Mouse (Mus musculus) liver, embryonic 14.5 days (tissue): Measurements from ENCODE around the gene Rhbg. TPM values are rescaled to one million over a fixed set of nuclear protein-coding genes. Genes with fewer than 3 reads are reported as not detected.
"Not testable (repeated sequence)": the region's sequence is repeated elsewhere in the genome, so short reads cannot be mapped to it uniquely, and the experiment has no call there.

Source experiments
- ATAC-seq: fragments of 200-750 bp; cut with Nextera tagmentation; 2 replicates; pipeline ENCODE4 v1.8.0; 2017; ENCODE audit warnings: moderate number of reproducible peaks, mild to moderate bottlenecking, moderate library complexity; ENCODE audit not compliant: insufficient read depth
- DNase-seq, 3 experiments: peaks; one replicate each; pipeline ENCODE4 v3.0.0-alpha.2; 2012 to 2013; ENCODE audit warnings: low read depth in 3 of 3, low spot score in 3 of 3
- H3K27ac ChIP-seq: fragments of 300-500 bp; sonication (generic); 2 replicates; pipeline ENCODE4 v1.5.1; 2014; ENCODE audit warnings: moderate library complexity, mild to moderate bottlenecking, control low read depth, inconsistent platforms
- H3K27me3 ChIP-seq: fragments of 300-500 bp; sonication (generic); 2 replicates; pipeline ENCODE4 v1.6.1; 2014; ENCODE audit warnings: mild to moderate bottlenecking, low read length, moderate library complexity; ENCODE audit not compliant: control insufficient read depth, insufficient read depth
- H3K36me3 ChIP-seq: fragments of 300-500 bp; sonication (generic); replicated peaks from 2 replicates; pipeline ENCODE4 v1.6.1; 2014; ENCODE audit warnings: low read depth; ENCODE audit not compliant: control insufficient read depth, insufficient read depth
- H3K4me1 ChIP-seq, 2 experiments: fragments of 200-500 bp in 1 of 2; fragments of 300-500 bp in 1 of 2; sonication (generic) in 1 of 2; replicated peaks; 2 replicates each; pipeline ENCODE4 v1.6.1; 2012 to 2014; ENCODE audit warnings: antibody characterized with exemption in 1 of 2, inconsistent platforms in 1 of 2, low read length in 1 of 2; ENCODE audit not compliant: control insufficient read depth in 2 of 2, insufficient read depth in 2 of 2
- H3K4me2 ChIP-seq: fragments of 300-500 bp; sonication (generic); 2 replicates; pipeline ENCODE4 v1.6.1; 2014; ENCODE audit warnings: low read depth, mild to moderate bottlenecking, control low read depth, moderate library complexity
- H3K4me3 ChIP-seq, 2 experiments: fragments of 200-500 bp in 1 of 2; fragments of 300-500 bp in 1 of 2; sonication (generic) in 1 of 2; 2 replicates each; pipeline ENCODE4 v1.5.1; 2012 to 2014; ENCODE audit warnings: low read depth in 2 of 2, low read length in 2 of 2, mild to moderate bottlenecking in 2 of 2, control low read depth in 1 of 2, inconsistent platforms in 1 of 2, moderate library complexity in 1 of 2; ENCODE audit not compliant: insufficient read depth in 1 of 2
- H3K9ac ChIP-seq: fragments of 300-500 bp; sonication (generic); replicated peaks from 2 replicates; pipeline ENCODE4 v1.6.1; 2014; ENCODE audit warnings: mild to moderate bottlenecking, control low read depth, moderate library complexity
- H3K9me3 ChIP-seq: fragments of 300-500 bp; sonication (generic); 2 replicates; pipeline ENCODE4 v1.6.1; 2016; ENCODE audit warnings: low read length, mixed read lengths; ENCODE audit not compliant: control insufficient read depth
- CTCF ChIP-seq: IDR thresholded peaks from 2 replicates; pipeline ENCODE4 v1.5.1; 2016; ENCODE audit warnings: antibody characterized with exemption, low read depth, control low read depth
- EP300 ChIP-seq: IDR thresholded peaks from 2 replicates; pipeline ENCODE4 v1.6.1; 2016; ENCODE audit warnings: antibody characterized with exemption, low read depth
- WGBS: fragments of 180-500 bp; shearing (Covaris S2); extraction: QIAGEN DNeasy Blood & Tissue Kit; methylation state at CpG from one replicate; pipeline ENCODE4 v1.1.7; 2014; ENCODE audit not compliant: insufficient replicate concordance; 5-methylcytosine and 5-hydroxymethylcytosine counted together
- polyA plus RNA-seq, 2 experiments: library from polyadenylated mRNA; depleted of rRNA in 1 of 2; stranded (reverse) in 1 of 2; unstranded in 1 of 2; fragments of >200 nt; fragmentation: Nextera tagmentation in 1 of 2; extraction: Ambion mirVana in 1 of 2; gene quantifications; 2 replicates each; pipeline versions ENCODE4 v1.2.1 to v1.2.3; 2012 to 2014

Gene Rhbg
- polyA plus RNA-seq, 2 experiments = 5.6 to 7.6 TPM

GRCm38 (mm10) chr3:88281141-88281916 lies 26.8 kb upstream of the Rhbg start:
- 63% methylated on average over 11 of the region's 11 CpGs for WGBS

DNA sequence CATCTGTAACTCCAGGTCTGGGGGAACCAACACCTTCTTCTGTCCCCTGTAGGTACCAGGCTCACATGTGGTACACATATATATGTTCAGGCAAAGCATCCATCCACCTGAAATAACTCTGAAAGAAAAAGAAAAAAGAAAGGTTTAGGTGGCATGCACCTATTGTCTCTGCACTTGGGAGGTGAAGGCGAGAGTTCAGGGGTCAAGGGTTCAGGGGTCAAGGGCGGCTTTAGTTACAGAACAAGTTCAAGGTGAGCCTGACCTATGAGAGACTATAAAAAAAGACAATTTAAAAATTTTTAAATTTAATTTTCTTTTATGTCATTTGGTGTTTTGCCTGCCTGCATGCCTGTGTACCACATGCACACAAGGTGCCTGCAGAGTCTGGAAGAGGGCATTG lies 25.5 kb upstream of the Rhbg start:
- H3K9ac ChIP-seq = no peak overlapping the region
- WGBS = 67% methylated on average over 2 of the region's 2 CpGs
- H3K4me2 ChIP-seq = no peak overlapping the region
- H3K9me3 ChIP-seq = no peaks in the 10 kb centered on the region
- no peak for TF ChIP-seq EP300
- no peak for TF ChIP-seq CTCF
- no peak overlapping the region for H3K27ac ChIP-seq
- H3K4me1 ChIP-seq = no peaks in the 10 kb centered on the region
- H3K4me3 ChIP-seq = no peak overlapping the region
- H3K27me3 ChIP-seq = no peaks in the 10 kb centered on the region
- DNase-seq (no peak), ATAC-seq (no peak)
- no peaks in the 10 kb centered on the region for H3K36me3 ChIP-seq

More at GRCm38 (mm10) chr3:88281141-88281916, 26.8 kb upstream of the Rhbg start:
- ATAC-seq, H3K27me3 ChIP-seq, DNase-seq, H3K9me3 ChIP-seq, H3K36me3 ChIP-seq, H3K9ac ChIP-seq, H3K4me1 ChIP-seq, H3K4me2 ChIP-seq, H3K4me3 ChIP-seq, H3K27ac ChIP-seq: not testable (repeated sequence)

- no peak overlapping the region for H3K27ac ChIP-seq
- H3K9me3 ChIP-seq = no peaks in the 10 kb centered on the region
- H3K4me2 ChIP-seq = no peak overlapping the region
- H3K36me3 ChIP-seq = no peaks in the 10 kb centered on the region
- 39% methylated on average over 7 of the region's 7 CpGs for WGBS
- H3K4me1 ChIP-seq = no peaks in the 10 kb centered on the region
- DNase-seq = no peak
- H3K9ac ChIP-seq = no peak overlapping the region
- TF ChIP-seq CTCF (peak; percentile 58), EP300 (no peak)
- no peak for ATAC-seq
- H3K4me3 ChIP-seq = no peak overlapping the region
- no peaks in the 10 kb centered on the region for H3K27me3 ChIP-seq
These were observed 22.1 kb upstream of the Rhbg start for GRCm38 (mm10) chr3:88276529-88277143.

DNA sequence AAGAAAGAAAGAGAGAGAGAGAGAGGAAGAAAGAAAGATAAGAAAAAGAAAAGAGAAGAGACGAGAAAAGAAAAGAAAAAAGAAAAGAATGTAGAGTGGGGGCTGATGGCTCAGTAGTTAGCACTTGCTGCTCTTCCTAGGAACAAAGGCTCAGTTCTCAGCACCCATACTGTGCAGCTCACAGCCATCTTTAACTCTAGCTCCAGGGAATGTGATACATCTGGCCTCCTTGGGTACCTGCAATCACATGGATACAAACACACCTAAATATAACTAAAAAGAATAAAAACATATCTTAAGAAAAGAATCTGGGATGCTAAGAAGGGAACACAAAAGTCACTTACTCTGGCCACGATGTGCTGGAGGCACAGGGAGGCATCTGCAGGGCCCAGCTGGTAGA lies 21.6 kb upstream of the Rhbg start:
- 52% methylated on average over 2 of the region's 2 CpGs for WGBS
- ATAC-seq = no peak
- H3K9ac ChIP-seq = no peak overlapping the region
- no peaks in the 10 kb centered on the region for H3K9me3 ChIP-seq
- no peak for DNase-seq
- no peak overlapping the region for H3K4me3 ChIP-seq
- H3K36me3 ChIP-seq = no peaks in the 10 kb centered on the region
- no peak overlapping the region for H3K27ac ChIP-seq
- TF ChIP-seq EP300 (no peak), CTCF (no peak)
- no peak overlapping the region for H3K4me2 ChIP-seq
- H3K27me3 ChIP-seq = no peaks in the 10 kb centered on the region
- no peaks in the 10 kb centered on the region for H3K4me1 ChIP-seq

DNA sequence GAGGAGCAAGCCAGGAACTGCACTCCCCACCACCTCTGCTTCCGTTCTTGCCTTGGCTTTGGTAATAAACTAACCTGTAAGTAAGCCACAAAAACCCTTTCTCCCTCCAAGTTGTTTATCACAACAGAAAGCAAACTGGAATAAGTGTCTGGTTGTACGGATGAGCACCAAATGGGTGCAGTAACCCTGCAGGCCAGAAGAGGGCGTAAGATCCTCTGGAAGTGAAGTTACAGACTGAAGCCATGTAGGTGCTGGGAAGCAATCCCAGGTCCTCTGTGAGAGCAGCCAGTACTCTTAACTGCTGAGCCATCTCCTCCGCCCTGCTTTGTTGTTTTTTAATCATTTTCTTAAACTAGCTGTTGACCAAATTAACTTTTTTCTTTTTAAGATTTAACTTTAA lies 19.5 kb upstream of the Rhbg start:
- Histone ChIP-seq H3K4me2 (no peak overlapping the region), H3K36me3 (no peaks in the 10 kb centered on the region), H3K9me3 (no peaks in the 10 kb centered on the region), H3K27ac (no peak overlapping the region), H3K4me3 (no peak overlapping the region), H3K27me3 (no peaks in the 10 kb centered on the region), H3K9ac (no peak overlapping the region), H3K4me1 (no peaks in the 10 kb centered on the region)
- 71% methylated on average over 4 of the region's 4 CpGs for WGBS
- ATAC-seq (no peak), DNase-seq (no peak)
- TF ChIP-seq EP300 = no peak
- TF ChIP-seq CTCF = peak; percentile 50
